Mouse (Mus musculus) MEL (cell line): ENCODE data around the gene Slc26a10.

Experiments
- CHD1 ChIP-seq: IDR thresholded peaks from 2 replicates; pipeline ENCODE4 v1.6.1; 2012; ENCODE audit warnings: low read depth, mild to moderate bottlenecking, inconsistent platforms, low read length, improper control_type of control experiment
- CTCF ChIP-seq, 3 experiments: IDR thresholded peaks in 2 of 3; conservative IDR thresholded peaks in 1 of 3; 2 replicates each; pipeline ENCODE4 v1.5.1; 2011 to 2012; ENCODE audit warnings: low read length in 3 of 3, low read depth in 2 of 3, mild to moderate bottlenecking in 2 of 3, improper control_type of control experiment in 1 of 3, inconsistent platforms in 1 of 3, mixed read lengths in 1 of 3, moderate library complexity in 1 of 3; ENCODE audit not compliant: control insufficient read depth in 1 of 3, insufficient read depth in 1 of 3, poor library complexity in 1 of 3, severe bottlenecking in 1 of 3
- GATA1 ChIP-seq: IDR thresholded peaks from 2 replicates; pipeline ENCODE4 v1.6.1; 2011; ENCODE audit warnings: low read depth, low read length, improper control_type of control experiment
- MAX ChIP-seq: IDR thresholded peaks from 2 replicates; pipeline ENCODE4 v1.6.1; 2011; ENCODE audit warnings: low read length, improper control_type of control experiment
- MYB ChIP-seq: IDR thresholded peaks from 2 replicates; pipeline ENCODE4 v1.6.1; 2011; ENCODE audit warnings: mild to moderate bottlenecking, low read depth, low read length, improper control_type of control experiment
- NELFE ChIP-seq: IDR thresholded peaks from 2 replicates; pipeline ENCODE4 v1.6.1; 2011; ENCODE audit warnings: low read depth, low read length, improper control_type of control experiment
- POLR2A ChIP-seq, 2 experiments: IDR thresholded peaks; 2 replicates each; pipeline ENCODE4 v1.6.1; 2011 to 2012; ENCODE audit warnings: low read length in 2 of 2, mild to moderate bottlenecking in 2 of 2, control low read depth in 1 of 2, improper control_type of control experiment in 1 of 2, low read depth in 1 of 2, moderate library complexity in 1 of 2; ENCODE audit not compliant: control insufficient read depth in 1 of 2, insufficient read depth in 1 of 2, poor library complexity in 1 of 2
- RAD21 ChIP-seq: IDR thresholded peaks from 2 replicates; pipeline ENCODE4 v1.6.1; 2011; ENCODE audit warnings: mild to moderate bottlenecking, low read depth, low read length, improper control_type of control experiment
- RCOR1 ChIP-seq: IDR thresholded peaks from 2 replicates; pipeline ENCODE4 v1.6.1; 2012; ENCODE audit warnings: low read depth, mild to moderate bottlenecking, inconsistent platforms, low read length, improper control_type of control experiment
- SIN3A ChIP-seq: IDR thresholded peaks from 2 replicates; pipeline ENCODE4 v1.6.1; 2012; ENCODE audit warnings: low read length, improper control_type of control experiment, inconsistent platforms
- TCF12 ChIP-seq: IDR thresholded peaks from 2 replicates; pipeline ENCODE4 v1.6.1; 2014; ENCODE audit warnings: low read depth, mild to moderate bottlenecking, inconsistent platforms, low read length, improper control_type of control experiment, moderate library complexity
- USF1 ChIP-seq: IDR thresholded peaks from 2 replicates; pipeline ENCODE4 v1.6.1; 2014; ENCODE audit warnings: low read depth, mild to moderate bottlenecking, inconsistent platforms, low read length, improper control_type of control experiment, moderate library complexity

GRCm38 (mm10) chr10:127125210-127126001 is 55.0 kb downstream of the Slc26a10 start:
- TF ChIP-seq POLR2A (IDR thresholded peaks at IDR 0.05; ENCODE audit: control insufficient read depth in 1 of 2, insufficient read depth in 1 of 2, low read depth in 1 of 2, low read length in 2 of 2, poor library complexity in 1 of 2) (peak in 1 of 2 experiments; percentile 16; a peak in 1 of 4 replicates), SIN3A (peak; percentile 82), MAX (no peak), CTCF (IDR thresholded peaks at IDR 0.05 in 2 of 3, conservative IDR thresholded peaks at IDR 0.05 in 1 of 3; ENCODE audit: control insufficient read depth in 1 of 3, insufficient read depth in 1 of 3, low read depth in 2 of 3, low read length in 3 of 3, poor library complexity in 1 of 3, severe bottlenecking in 1 of 3) (peak; percentile 46 to 90 (median 71)), TCF12 (peak; percentile 70), GATA1 (peak; percentile 83), RCOR1 (peak; percentile 52; the same call in 1 of the 2 replicates), MYB (peak; percentile 77), CHD1 (no peak), RAD21 (peak; percentile 48), NELFE (no peak), USF1 (no peak)
